Mouse (Mus musculus): Measurements from ENCODE around the gene Gm2237.
"Not testable (repeated sequence)": the region's sequence is repeated elsewhere in the genome, so short reads cannot be mapped to it uniquely, and the experiment has no call there.

The Gm2237 gene

DNA sequence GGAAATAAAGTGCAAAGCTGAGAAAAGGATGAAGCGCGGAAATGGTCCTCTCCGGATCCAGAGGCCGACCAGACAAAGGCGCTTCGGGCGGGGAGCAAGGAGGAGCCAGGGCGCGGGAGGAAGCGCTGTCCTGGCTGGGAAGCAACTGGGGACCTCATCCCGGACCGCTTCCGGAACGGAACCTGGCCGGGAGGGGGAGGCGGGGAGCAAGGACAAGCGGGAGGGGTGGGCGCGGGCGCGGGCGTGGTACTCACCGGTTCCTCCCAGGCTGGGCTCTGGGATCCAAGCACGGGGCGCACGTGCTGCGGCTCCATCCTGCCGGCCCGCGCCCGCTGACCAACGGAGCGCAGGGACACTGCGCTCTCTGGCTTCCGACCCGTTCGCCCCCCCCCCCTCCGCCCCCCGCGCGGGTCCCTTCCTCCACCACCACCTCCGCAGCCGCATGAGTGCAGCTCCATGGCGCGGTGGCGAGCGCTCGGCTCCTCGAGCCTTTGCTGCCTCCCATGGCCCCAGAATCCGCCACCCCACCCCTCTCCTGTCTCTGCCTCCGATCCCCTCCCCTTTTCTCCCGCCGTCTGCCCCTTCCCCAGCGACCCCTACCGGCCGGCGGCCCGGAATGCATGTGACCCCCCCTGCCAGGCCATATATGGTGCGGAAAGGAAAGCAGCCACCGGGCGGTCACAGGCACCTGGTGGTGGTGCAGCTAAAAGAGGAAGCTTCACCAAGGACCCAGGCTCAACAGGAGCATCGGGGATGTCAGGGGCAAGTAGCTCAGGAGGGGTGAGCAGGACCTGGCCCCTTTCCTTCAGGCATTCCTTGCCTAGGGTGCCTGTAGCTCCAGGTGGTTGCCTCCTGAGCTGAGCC, at the start of gene Gm2237:
Gene Gm2237, minus strand, starts transcription at position 332 of the 864 bp plus-strand sequence.
- not testable (repeated sequence) for DNase-seq (ENCODE audit: extremely low read depth, low read depth, low spot score)

DNA sequence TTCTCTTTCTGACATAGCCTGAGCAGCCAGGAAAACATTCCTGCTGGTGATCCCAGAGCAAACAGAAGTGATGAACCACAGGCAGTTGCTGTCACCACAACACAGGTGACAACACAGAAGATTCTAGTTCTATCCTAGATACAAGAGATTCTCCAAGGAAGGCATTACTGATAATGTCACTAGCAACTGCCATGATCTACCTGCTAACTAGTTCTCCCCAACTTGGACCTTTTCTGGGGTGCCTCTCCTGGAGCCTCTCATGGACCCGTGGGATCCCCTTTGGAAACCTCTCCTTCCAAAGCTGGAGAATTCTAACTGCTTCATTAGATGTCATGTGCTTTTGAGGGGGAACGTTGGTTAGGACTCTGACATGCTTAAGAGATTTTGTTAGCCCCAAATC, 17.5 kb upstream of the Gm2237 start, which contains the start of gene Gm5458:
Gene Gm5458, minus strand, starts transcription at position 101 of the 400 bp plus-strand sequence.
- DNase-seq (ENCODE audit: extremely low read depth, low read depth, low spot score): not testable (repeated sequence)

DNA sequence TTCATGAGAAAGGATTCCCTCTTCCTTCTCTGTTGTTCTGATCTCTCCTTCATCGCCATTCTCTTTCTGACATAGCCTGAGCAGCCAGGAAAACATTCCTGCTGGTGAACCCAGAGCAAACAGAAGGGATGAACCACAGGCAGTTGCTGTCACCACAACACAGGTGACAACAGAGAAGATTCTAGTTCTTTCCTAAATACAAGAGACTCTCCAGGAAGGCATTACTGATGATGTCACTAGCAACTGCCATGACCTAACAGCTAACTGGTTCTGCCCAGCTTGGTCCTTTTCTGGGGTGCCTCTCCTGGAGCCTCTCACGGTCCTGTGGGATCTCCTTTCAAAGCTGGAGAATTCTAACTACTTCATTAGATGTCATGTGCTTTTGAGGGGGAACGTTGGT, 35.1 kb downstream of the Gm2237 start, which contains the start of gene Gm2244:
Gene Gm2244, minus strand, starts transcription at position 101 of the 400 bp plus-strand sequence.
- DNase-seq (ENCODE audit: extremely low read depth, low read depth, low spot score): not testable (repeated sequence)

Measured in fat pad, adult 2 months (tissue).